Mouse (Mus musculus): ENCODE results near the gene Irx3.
A peak's percentile ranks its signal among the peaks of the same experiment; 100 is the strongest.

Irx3 gene

GRCm38 (mm10) chr8:91800523-91801240 lies 1.2 kb downstream of the Irx3 start:
- DNase-seq, result no peak

- no peak for DNase-seq
These were observed 2.0 kb downstream of the Irx3 start for GRCm38 (mm10) chr8:91799681-91800522.

- no peak for DNase-seq
These were observed 2.8 kb downstream of the Irx3 start for GRCm38 (mm10) chr8:91799016-91799581.

- DNase-seq, result peak; percentile 62 to 68
These were observed 4.1 kb downstream of the Irx3 start for GRCm38 (mm10) chr8:91797626-91798271.

GRCm38 (mm10) chr8:91793846-91794245 lies 8.0 kb downstream of the Irx3 start:
- no peak for DNase-seq

- no peak for DNase-seq
These were observed 14.5 kb downstream of the Irx3 start for GRCm38 (mm10) chr8:91787194-91787895.

GRCm38 (mm10) chr8:91782940-91783339 lies 18.9 kb downstream of the Irx3 start:
- DNase-seq, result no peak

- DNase-seq, result no peak
These were observed 19.7 kb downstream of the Irx3 start for GRCm38 (mm10) chr8:91782201-91782600.

GRCm38 (mm10) chr8:91780648-91781047 lies 21.2 kb downstream of the Irx3 start:
- DNase-seq, result no peak

GRCm38 (mm10) chr8:91768857-91769256 lies 33.0 kb downstream of the Irx3 start:
- no peak for DNase-seq

- no peak for DNase-seq
These were observed 36.3 kb downstream of the Irx3 start for GRCm38 (mm10) chr8:91765411-91766034.

GRCm38 (mm10) chr8:91755566-91755965 lies 46.3 kb downstream of the Irx3 start:
- DNase-seq, result no peak

- DNase-seq, result no peak
These were observed 46.8 kb downstream of the Irx3 start for GRCm38 (mm10) chr8:91755062-91755461.

- DNase-seq, result no peak
These were observed 51.1 kb downstream of the Irx3 start for GRCm38 (mm10) chr8:91750794-91751125.

- peak in 1 of 2 experiments; percentile 1 for DNase-seq
These were observed 51.6 kb downstream of the Irx3 start for GRCm38 (mm10) chr8:91750096-91750793.

GRCm38 (mm10) chr8:91749412-91749811 lies 52.5 kb downstream of the Irx3 start:
- DNase-seq, result no peak
